Mouse (Mus musculus): ENCODE results near the gene Fam83g. TPM values are rescaled to one million over a fixed set of nuclear protein-coding genes. Genes with fewer than 3 reads are reported as not detected.
"Not testable (repeated sequence)": the region's sequence is repeated elsewhere in the genome, so short reads cannot be mapped to it uniquely, and the experiment has no call there.

Fam83g gene
- polyA plus RNA-seq (2015; fragmentation: Nextera tagmentation; extraction: Ambion mirVana), result 2.3 and 2.8 TPM in 2 replicates

- peak within 1 kb of the TSS; percentile 47 for H3K4me3 ChIP-seq
- WGBS, result 3% methylated on average over 76 of the region's 76 CpGs
- H3K27me3 ChIP-seq, result peaks cover 34% of the 10 kb centered on the region
- H3K4me1 ChIP-seq, result peaks cover 19% of the 10 kb centered on the region
- no peaks in the 10 kb centered on the region for H3K9me3 ChIP-seq
- peak within 1 kb of the TSS; percentile 37 for H3K9ac ChIP-seq
- no peaks in the 10 kb centered on the region for H3K36me3 ChIP-seq
- peak within 1 kb of the TSS; percentile 73 for H3K4me2 ChIP-seq
- peak; percentile 55 for ATAC-seq (ENCODE audit: borderline replicate concordance, extremely low read depth, low FRiP score, low TSS enrichment)
- H3K27ac ChIP-seq, result peak within 1 kb of the TSS; percentile 53; the same call in 1 of the 2 replicates
Measured at GRCm38 (mm10) chr11:61683907-61684731, at the start of gene Fam83g. Gene Fam83g (plus strand): TSS chr11:61684091.

GRCm38 (mm10) chr11:61636309-61636708, 47.6 kb upstream of the Fam83g start:
- H3K4me1 ChIP-seq; H3K4me2 ChIP-seq; H3K27ac ChIP-seq; H3K4me3 ChIP-seq; H3K9ac ChIP-seq; ATAC-seq (ENCODE audit: borderline replicate concordance, extremely low read depth, low FRiP score, low TSS enrichment); H3K36me3 ChIP-seq; H3K27me3 ChIP-seq; H3K9me3 ChIP-seq: not testable (repeated sequence)
- WGBS, result 94% methylated on average over 3 of the region's 4 CpGs

DNA sequence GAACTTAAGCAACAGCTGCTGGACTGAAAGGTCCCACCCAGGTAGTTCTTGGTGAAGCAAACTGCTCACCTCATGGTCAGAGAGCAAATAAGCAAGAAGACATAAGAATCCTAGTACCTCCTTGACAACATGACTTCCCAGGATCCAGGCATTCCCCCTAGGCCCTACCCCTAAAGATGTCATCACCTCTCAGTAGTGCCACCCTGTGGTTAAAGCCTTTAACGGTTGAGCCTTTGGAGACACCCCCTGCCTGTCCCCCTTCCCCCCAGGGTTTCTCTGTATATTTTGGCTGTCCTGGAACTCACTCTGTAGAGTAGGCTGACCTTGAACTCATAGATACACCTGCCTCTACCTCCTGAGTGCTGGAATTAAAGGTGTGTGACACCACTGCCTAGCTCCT, 46.5 kb upstream of the Fam83g start:
- no peak for ATAC-seq (ENCODE audit: borderline replicate concordance, extremely low read depth, low FRiP score, low TSS enrichment)
- Histone ChIP-seq H3K27me3 (no peaks in the 10 kb centered on the region), H3K4me3 (no peak overlapping the region), H3K4me1 (no peaks in the 10 kb centered on the region), H3K9me3 (no peaks in the 10 kb centered on the region), H3K36me3 (no peaks in the 10 kb centered on the region), H3K27ac (no peak overlapping the region), H3K4me2 (no peak overlapping the region), H3K9ac (no peak overlapping the region)
- WGBS, result 76% methylated on average over 1 of the region's 1 CpGs

GRCm38 (mm10) chr11:61637856-61638255, 46.0 kb upstream of the Fam83g start:
- WGBS, result 82% methylated on average over 3 of the region's 3 CpGs
- Histone ChIP-seq H3K27ac (no peak overlapping the region), H3K4me2 (no peak overlapping the region), H3K36me3 (no peaks in the 10 kb centered on the region), H3K27me3 (no peaks in the 10 kb centered on the region), H3K9me3 (no peaks in the 10 kb centered on the region), H3K9ac (no peak overlapping the region), H3K4me1 (no peaks in the 10 kb centered on the region), H3K4me3 (no peak overlapping the region)
- ATAC-seq (ENCODE audit: borderline replicate concordance, extremely low read depth, low FRiP score, low TSS enrichment), result no peak

GRCm38 (mm10) chr11:61638764-61639536, 44.9 kb upstream of the Fam83g start:
- H3K9me3 ChIP-seq, result no peaks in the 10 kb centered on the region
- H3K36me3 ChIP-seq, result no peaks in the 10 kb centered on the region
- no peak overlapping the region for H3K27ac ChIP-seq
- no peak overlapping the region for H3K4me3 ChIP-seq
- 56% methylated on average over 12 of the region's 12 CpGs for WGBS
- H3K9ac ChIP-seq, result no peak overlapping the region
- H3K4me1 ChIP-seq, result 0 out of 2 replicates have a peak, but pooled peaks cover 6% of the 10 kb centered on the region
- H3K4me2 ChIP-seq, result no peak overlapping the region
- no peak for ATAC-seq (ENCODE audit: borderline replicate concordance, extremely low read depth, low FRiP score, low TSS enrichment)
- H3K27me3 ChIP-seq, result no peaks in the 10 kb centered on the region

- no peak overlapping the region for H3K9ac ChIP-seq
- no peak for ATAC-seq (ENCODE audit: borderline replicate concordance, extremely low read depth, low FRiP score, low TSS enrichment)
- no peak overlapping the region for H3K4me3 ChIP-seq
- no peaks in the 10 kb centered on the region for H3K9me3 ChIP-seq
- 83% methylated on average over 6 of the region's 6 CpGs for WGBS
- no peak overlapping the region for H3K27ac ChIP-seq
- no peaks in the 10 kb centered on the region for H3K27me3 ChIP-seq
- H3K4me1 ChIP-seq, result peaks cover 13% of the 10 kb centered on the region; the same call in 1 of the 2 replicates
- H3K4me2 ChIP-seq, result no peak overlapping the region
- no peaks in the 10 kb centered on the region for H3K36me3 ChIP-seq
Measured at GRCm38 (mm10) chr11:61639601-61640177, 44.2 kb upstream of the Fam83g start.

DNA sequence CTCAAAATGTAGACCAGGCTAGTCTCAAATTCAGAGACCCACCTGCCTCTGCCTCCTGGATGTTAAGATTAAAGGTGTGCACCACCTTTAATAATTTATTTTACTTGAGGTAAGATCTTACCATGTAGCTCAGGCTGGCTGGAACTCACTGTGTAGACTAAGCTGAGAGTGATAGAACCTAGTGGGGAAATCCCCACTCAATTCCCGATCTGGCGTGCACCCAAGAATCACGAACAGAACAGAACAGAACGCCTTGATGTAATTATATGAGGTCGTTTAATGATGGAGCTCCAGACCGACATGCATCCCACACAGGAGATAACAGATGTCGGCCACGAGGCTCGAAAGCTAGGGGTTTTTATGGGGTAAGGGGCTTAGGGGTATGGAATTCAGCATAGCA, 43.3 kb upstream of the Fam83g start:
- H3K36me3 ChIP-seq; ATAC-seq (ENCODE audit: borderline replicate concordance, extremely low read depth, low FRiP score, low TSS enrichment); H3K9me3 ChIP-seq; H3K4me2 ChIP-seq; H3K27me3 ChIP-seq; H3K27ac ChIP-seq; H3K9ac ChIP-seq; H3K4me3 ChIP-seq: not testable (repeated sequence)
- 50% methylated on average over 9 of the region's 9 CpGs for WGBS
- peaks cover 19% of the 10 kb centered on the region; the same call in 1 of the 2 replicates for H3K4me1 ChIP-seq

DNA sequence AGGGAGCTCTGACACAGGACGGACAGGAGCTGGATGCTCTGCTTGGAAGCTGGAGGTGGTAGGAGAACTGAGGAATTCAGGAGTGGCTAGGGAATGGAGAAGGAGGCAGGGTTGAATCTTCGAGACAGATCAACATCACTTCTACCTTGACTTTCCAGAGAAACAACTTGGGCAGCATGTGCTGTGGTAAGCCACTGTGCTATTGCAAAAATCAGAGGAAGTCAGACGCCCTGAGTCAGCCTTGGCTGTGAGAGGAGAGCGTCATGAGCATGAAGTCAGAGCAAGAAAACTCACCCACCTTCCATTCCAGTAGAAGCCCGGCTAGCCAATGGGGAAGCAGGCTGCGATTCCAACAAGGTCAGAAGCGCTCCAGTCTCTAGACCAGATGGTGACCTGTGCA, 41.8 kb upstream of the Fam83g start:
- no peak overlapping the region for H3K27ac ChIP-seq
- H3K4me2 ChIP-seq, result no peak overlapping the region
- no peaks in the 10 kb centered on the region for H3K9me3 ChIP-seq
- WGBS, result 82% methylated on average over 7 of the region's 7 CpGs
- H3K9ac ChIP-seq, result no peak overlapping the region
- no peak overlapping the region for H3K4me3 ChIP-seq
- no peak for ATAC-seq (ENCODE audit: borderline replicate concordance, extremely low read depth, low FRiP score, low TSS enrichment)
- H3K36me3 ChIP-seq, result no peaks in the 10 kb centered on the region
- H3K4me1 ChIP-seq, result peaks cover 19% of the 10 kb centered on the region; the same call in 1 of the 2 replicates
- no peaks in the 10 kb centered on the region for H3K27me3 ChIP-seq

- Histone ChIP-seq H3K4me1 (peaks cover 19% of the 10 kb centered on the region; the same call in 1 of the 2 replicates), H3K36me3 (no peaks in the 10 kb centered on the region), H3K4me2 (no peak overlapping the region), H3K9ac (no peak overlapping the region), H3K9me3 (no peaks in the 10 kb centered on the region), H3K27me3 (no peaks in the 10 kb centered on the region), H3K27ac (0 out of 2 replicates have a peak overlapping the region, but pooled peaks have one; percentile 68), H3K4me3 (no peak overlapping the region)
- WGBS, result 57% methylated on average over 5 of the region's 5 CpGs
- no peak for ATAC-seq (ENCODE audit: borderline replicate concordance, extremely low read depth, low FRiP score, low TSS enrichment)
Measured at GRCm38 (mm10) chr11:61643184-61643961, 40.5 kb upstream of the Fam83g start.

GRCm38 (mm10) chr11:61644576-61645326, 39.1 kb upstream of the Fam83g start:
- Histone ChIP-seq H3K4me1 (peaks cover 19% of the 10 kb centered on the region; the same call in 1 of the 2 replicates), H3K9ac (no peak overlapping the region)
- peak; percentile 51; the same call in 1 of the 2 replicates for ATAC-seq (ENCODE audit: borderline replicate concordance, extremely low read depth, low FRiP score, low TSS enrichment)

More at GRCm38 (mm10) chr11:61644576-61645326, 39.1 kb upstream of the Fam83g start:
- no peak overlapping the region for H3K4me2 ChIP-seq
- H3K36me3 ChIP-seq, result no peaks in the 10 kb centered on the region
- 32% methylated on average over 11 of the region's 11 CpGs for WGBS
- no peaks in the 10 kb centered on the region for H3K9me3 ChIP-seq
- H3K27ac ChIP-seq, result peak overlapping the region; percentile 68
- H3K27me3 ChIP-seq, result no peaks in the 10 kb centered on the region
- no peak overlapping the region for H3K4me3 ChIP-seq

Data from lung, embryonic 15.5 days (tissue).